Mouse (Mus musculus): Measurements from ENCODE around the gene Tor1aip2. TPM values are rescaled to one million over a fixed set of nuclear protein-coding genes. Genes with fewer than 3 reads are reported as not detected.

The Tor1aip2 gene
- polyA plus RNA-seq, 1 experiment from 2014 or later = 69.2 TPM

DNA sequence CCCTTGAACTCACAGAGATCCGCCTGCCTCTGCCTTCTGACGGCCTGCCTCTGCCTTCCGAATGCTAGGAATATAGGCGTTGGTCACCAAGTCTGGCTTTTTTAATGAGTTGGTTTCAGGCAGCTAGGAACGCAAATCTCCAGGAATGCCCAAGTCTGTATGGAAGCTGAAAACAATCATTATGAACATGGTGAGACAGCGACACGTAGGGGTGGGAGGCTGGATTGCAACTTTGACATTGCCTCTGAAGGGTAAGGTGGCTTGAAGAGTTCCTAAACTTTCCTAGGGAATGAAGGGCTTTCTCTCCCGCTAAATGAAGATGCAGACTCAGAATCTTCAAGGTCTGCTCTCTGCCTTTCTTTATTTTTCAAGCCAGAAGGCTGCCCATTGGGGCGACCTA is 75.9 kb downstream of the Tor1aip2 start:
- ATAC-seq (replicated peaks; ENCODE audit: insufficient number of reproducible peaks, insufficient read depth, low FRiP score, low read depth) = no peak
- Histone ChIP-seq H3K4me3 (no peak overlapping the region), H3K4me1 (replicated peaks) (peaks cover 10% of the 10 kb centered on the region), H3K9ac (no peak overlapping the region), H3K36me3 (no peaks in the 10 kb centered on the region), H3K27ac (no peak overlapping the region), H3K27me3 (no peaks in the 10 kb centered on the region), H3K9me3 (replicated peaks) (no peaks in the 10 kb centered on the region), H3K4me2 (no peak overlapping the region)
- 75% methylated on average over 9 of the region's 9 CpGs for WGBS

DNA sequence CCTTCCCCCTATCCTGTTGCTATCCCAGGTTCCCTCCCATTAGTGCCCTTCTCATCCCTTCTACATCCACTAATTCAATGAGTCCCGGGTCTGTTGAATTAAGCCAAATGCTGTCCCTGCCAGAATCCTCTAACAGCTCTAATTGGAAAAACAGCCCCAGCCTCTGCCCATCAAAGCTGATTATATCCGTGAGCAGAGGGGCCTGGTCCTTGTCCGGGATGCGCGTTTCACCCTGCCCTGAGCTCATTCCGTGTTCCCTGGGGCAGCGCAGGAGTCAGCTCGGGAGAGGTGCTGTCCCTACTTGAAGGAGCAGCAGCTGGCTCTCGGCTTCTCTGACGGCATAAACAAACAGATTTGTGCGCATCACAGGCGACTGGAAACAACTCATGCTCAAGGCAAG is 76.5 kb downstream of the Tor1aip2 start:
- no peak overlapping the region for H3K4me3 ChIP-seq
- no peaks in the 10 kb centered on the region for H3K27me3 ChIP-seq
- H3K36me3 ChIP-seq = no peaks in the 10 kb centered on the region
- no peak; the same call in 1 of the 2 replicates for ATAC-seq (replicated peaks; ENCODE audit: insufficient number of reproducible peaks, insufficient read depth, low FRiP score, low read depth)
- H3K4me2 ChIP-seq = no peak overlapping the region
- H3K4me1 ChIP-seq (replicated peaks) = peaks cover 10% of the 10 kb centered on the region
- 34% methylated on average over 12 of the region's 12 CpGs for WGBS
- no peak overlapping the region for H3K27ac ChIP-seq
- no peaks in the 10 kb centered on the region for H3K9me3 ChIP-seq (replicated peaks)
- no peak overlapping the region for H3K9ac ChIP-seq

DNA sequence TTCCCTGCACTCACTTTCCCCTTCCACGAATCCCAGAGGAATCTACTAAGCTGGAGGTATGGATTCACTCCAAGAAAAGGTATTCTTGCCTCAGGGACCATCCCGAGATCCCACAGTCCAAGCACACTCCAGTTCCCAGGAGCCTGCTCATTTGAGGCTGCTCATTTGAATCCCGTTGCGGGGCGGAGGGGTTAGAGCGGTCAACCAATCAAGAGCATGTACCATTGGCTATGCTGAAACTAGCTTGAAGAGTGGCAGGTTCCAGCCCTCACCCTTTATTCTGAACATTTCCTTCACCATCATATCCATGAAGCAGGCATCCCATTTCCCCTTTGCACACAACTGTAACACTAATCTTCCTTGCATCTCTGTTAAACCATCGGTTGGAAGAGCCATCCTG is 76.9 kb downstream of the Tor1aip2 start:
- no peaks in the 10 kb centered on the region for H3K27me3 ChIP-seq
- H3K4me2 ChIP-seq = no peak overlapping the region
- no peak for ATAC-seq (replicated peaks; ENCODE audit: insufficient number of reproducible peaks, insufficient read depth, low FRiP score, low read depth)
- H3K9me3 ChIP-seq (replicated peaks) = no peaks in the 10 kb centered on the region
- H3K4me3 ChIP-seq = no peak overlapping the region
- H3K9ac ChIP-seq = no peak overlapping the region
- no peak overlapping the region for H3K27ac ChIP-seq
- peaks cover 10% of the 10 kb centered on the region for H3K4me1 ChIP-seq (replicated peaks)
- H3K36me3 ChIP-seq = no peaks in the 10 kb centered on the region
- WGBS = 54% methylated on average over 7 of the region's 7 CpGs

DNA sequence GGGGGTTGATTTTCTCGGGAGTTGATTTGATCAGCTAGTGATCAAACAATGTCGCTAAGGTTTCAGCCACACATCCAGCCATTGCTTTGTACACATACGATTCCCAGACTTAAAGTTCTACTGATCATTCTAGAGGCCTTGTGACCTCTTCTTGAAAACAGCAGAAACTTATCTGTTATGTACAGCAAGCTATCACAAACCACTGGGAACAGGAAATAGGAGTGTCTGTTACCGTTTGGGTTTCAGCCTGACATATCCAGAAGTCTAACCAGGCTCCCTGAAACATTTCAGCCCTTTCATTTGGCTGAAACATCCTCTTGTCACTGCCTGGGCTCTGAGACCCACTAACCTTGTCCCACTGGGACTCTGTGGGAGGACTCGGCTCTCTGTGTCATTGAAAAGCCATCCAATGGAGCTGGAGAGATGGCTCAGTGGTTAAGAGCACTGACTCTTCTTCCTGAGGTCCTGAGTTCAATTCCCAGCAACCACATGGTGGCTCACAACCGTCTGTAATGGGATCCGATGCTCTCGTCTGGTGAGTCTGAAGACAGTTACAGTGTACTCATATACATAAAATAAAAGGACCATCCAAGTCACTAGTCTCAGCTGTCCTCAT is 78.8 kb downstream of the Tor1aip2 start:
- H3K4me2 ChIP-seq = no peak overlapping the region
- 64% methylated on average over 8 of the region's 8 CpGs for WGBS
- H3K9ac ChIP-seq = no peak overlapping the region
- H3K27me3 ChIP-seq = no peaks in the 10 kb centered on the region
- no peak overlapping the region for H3K4me3 ChIP-seq
- no peak for ATAC-seq (replicated peaks; ENCODE audit: insufficient number of reproducible peaks, insufficient read depth, low FRiP score, low read depth)
- no peaks in the 10 kb centered on the region for H3K36me3 ChIP-seq
- no peak overlapping the region for H3K27ac ChIP-seq
- peaks cover 10% of the 10 kb centered on the region for H3K4me1 ChIP-seq (replicated peaks)
- no peaks in the 10 kb centered on the region for H3K9me3 ChIP-seq (replicated peaks)

DNA sequence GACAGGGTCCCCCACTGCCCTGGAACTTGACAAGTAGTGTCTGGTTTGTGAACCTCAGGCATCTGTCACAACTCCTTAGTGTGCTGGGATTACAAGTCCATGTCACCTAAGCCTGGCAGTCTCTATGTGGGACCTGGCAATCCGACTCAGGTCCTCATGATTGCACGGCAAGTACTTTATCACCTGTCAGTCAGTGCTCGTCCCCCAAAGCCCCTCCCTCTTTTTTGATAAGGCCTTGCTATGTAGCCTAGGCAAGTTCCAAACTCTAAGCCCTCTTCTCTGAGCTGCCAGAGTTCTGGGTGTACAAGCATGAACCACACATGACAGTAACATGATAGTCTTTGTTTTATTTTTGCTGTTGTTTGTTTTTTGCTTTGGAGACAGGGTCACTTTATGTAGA is 81.6 kb downstream of the Tor1aip2 start:
- H3K9me3 ChIP-seq (replicated peaks) = no peaks in the 10 kb centered on the region
- H3K4me1 ChIP-seq (replicated peaks) = peaks cover 10% of the 10 kb centered on the region
- WGBS = 15% methylated on average over 3 of the region's 3 CpGs
- H3K9ac ChIP-seq = no peak overlapping the region
- no peak overlapping the region for H3K27ac ChIP-seq
- no peak overlapping the region for H3K4me3 ChIP-seq
- no peaks in the 10 kb centered on the region for H3K27me3 ChIP-seq
- no peak overlapping the region for H3K4me2 ChIP-seq
- H3K36me3 ChIP-seq = no peaks in the 10 kb centered on the region
- ATAC-seq (replicated peaks; ENCODE audit: insufficient number of reproducible peaks, insufficient read depth, low FRiP score, low read depth) = no peak

Other genes with a start within 250 kb of the Tor1aip2 start
- 23.4 and 33.2 TPM in 2 replicates for gene Qsox1, start 222.5 kb upstream of the Tor1aip2 start, polyA plus RNA-seq (2015; fragmentation: Nextera tagmentation; extraction: Ambion mirVana)
- 6.8 and 7.8 TPM in 2 replicates for gene Cep350, start 62.1 kb upstream of the Tor1aip2 start, polyA plus RNA-seq (2015; fragmentation: Nextera tagmentation; extraction: Ambion mirVana)
- 35.7 and 37.9 TPM in 2 replicates for gene Tor1aip1, start 1.1 kb downstream of the Tor1aip2 start, polyA plus RNA-seq (2015; fragmentation: Nextera tagmentation; extraction: Ambion mirVana)
- gene Fam163a, start 169.6 kb downstream of the Tor1aip2 start, polyA plus RNA-seq (2015; fragmentation: Nextera tagmentation; extraction: Ambion mirVana) = 1.8 and 2.9 TPM in 2 replicates

Data from heart, embryonic 15.5 days (tissue).